Mouse (Mus musculus) embryonic facial prominence, embryonic 11.5 days (tissue): Measurements from ENCODE around the gene Drd4. TPM values are rescaled to one million over a fixed set of nuclear protein-coding genes. Genes with fewer than 3 reads are reported as not detected.

ENCODE experiments used
- ATAC-seq: fragments of 200-750 bp; cut with Nextera tagmentation; replicated peaks from 2 replicates; pipeline ENCODE4 v1.8.0; 2017; ENCODE audit warnings: low read depth; ENCODE audit not compliant: insufficient number of reproducible peaks, low FRiP score, low TSS enrichment
- DNase-seq: peaks from one replicate; pipeline ENCODE4 v3.0.0-alpha.2; 2015; ENCODE audit warnings: low spot score
- H3K27ac ChIP-seq: fragments of 300-500 bp; sonication (generic); replicated peaks from 2 replicates; pipeline ENCODE4 v1.5.1; 2014; ENCODE audit warnings: mild to moderate bottlenecking, low read depth, low read length, control low read depth
- H3K27me3 ChIP-seq: fragments of 300-500 bp; sonication (generic); 2 replicates; pipeline ENCODE4 v1.6.1; 2014; ENCODE audit warnings: mild to moderate bottlenecking, low read length, moderate library complexity, mixed read lengths; ENCODE audit not compliant: control insufficient read depth, insufficient read depth
- H3K36me3 ChIP-seq: fragments of 300-500 bp; sonication (generic); replicated peaks from 2 replicates; pipeline ENCODE4 v1.6.1; 2014; ENCODE audit warnings: low read depth, mild to moderate bottlenecking, low read length, moderate library complexity, mixed read lengths; ENCODE audit not compliant: control insufficient read depth, insufficient read depth
- H3K4me1 ChIP-seq: fragments of 300-500 bp; sonication (generic); 2 replicates; pipeline ENCODE4 v1.6.1; 2014; ENCODE audit warnings: low read length, mixed read lengths; ENCODE audit not compliant: control insufficient read depth, insufficient read depth
- H3K4me2 ChIP-seq: fragments of 300-500 bp; sonication (generic); 2 replicates; pipeline ENCODE4 v1.6.1; 2014; ENCODE audit warnings: low read depth, mild to moderate bottlenecking, control low read depth, low read length, moderate library complexity
- H3K4me3 ChIP-seq: fragments of 300-500 bp; sonication (generic); 2 replicates; pipeline ENCODE4 v1.5.1; 2014; ENCODE audit warnings: low read depth, low read length, control low read depth
- H3K9ac ChIP-seq: fragments of 300-500 bp; sonication (generic); replicated peaks from 2 replicates; pipeline ENCODE4 v1.6.1; 2014; ENCODE audit warnings: mild to moderate bottlenecking, control low read depth, low read length
- H3K9me3 ChIP-seq: fragments of 300-500 bp; sonication (generic); replicated peaks from 2 replicates; pipeline ENCODE4 v1.6.1; 2016; ENCODE audit warnings: mild to moderate bottlenecking, low read length, inconsistent platforms, mixed read lengths; ENCODE audit not compliant: control insufficient read depth
- WGBS: fragments of 180-500 bp; shearing (Covaris S2); extraction: QIAGEN DNeasy Blood & Tissue Kit; methylation state at CpG from one replicate; pipeline ENCODE4 v1.1.7; 2014; 5-methylcytosine and 5-hydroxymethylcytosine counted together
- polyA plus RNA-seq: library from polyadenylated mRNA; unstranded; fragments of >200 nt; fragmentation: Nextera tagmentation; extraction: Ambion mirVana; gene quantifications from 2 replicates; pipeline ENCODE4 v1.2.1, GENCODE M21; 2014

Drd4 gene
- polyA plus RNA-seq, 1 experiment from 2014 or later = 0.62 TPM

- Histone ChIP-seq H3K9ac (peak within 1 kb of the TSS; percentile 41), H3K27ac (no peak within 1 kb of the TSS), H3K27me3 (no peaks in the 10 kb centered on the region), H3K4me2 (peak within 1 kb of the TSS; percentile 50), H3K4me1 (no peaks in the 10 kb centered on the region), H3K9me3 (no peaks in the 10 kb centered on the region), H3K36me3 (peaks cover 21% of the 10 kb centered on the region), H3K4me3 (peak within 1 kb of the TSS; percentile 24; the same call in 1 of the 2 replicates)
- DNase-seq (peak; percentile 26), ATAC-seq (0 out of 2 replicates have a peak, but pooled peaks have one; percentile 49)
- WGBS = 16% methylated on average over 25 of the region's 25 CpGs
Measured at GRCm38 (mm10) chr7:141265739-141266561, 25.9 kb upstream of the Drd4 start, which contains the start of gene Irf7. TSS of gene Irf7 (minus strand) at chr7:141266481.

- DNase-seq (no peak), ATAC-seq (no peak)
- H3K4me1 ChIP-seq = no peaks in the 10 kb centered on the region
- H3K4me2 ChIP-seq = no peak overlapping the region
- no peaks in the 10 kb centered on the region for H3K27me3 ChIP-seq
- whole genome bisulfite sequencing = 78% methylated on average over 24 of the region's 24 CpGs
- H3K36me3 ChIP-seq = no peaks in the 10 kb centered on the region
- H3K9me3 ChIP-seq = no peaks in the 10 kb centered on the region
- no peak overlapping the region for H3K9ac ChIP-seq
- H3K27ac ChIP-seq = no peak overlapping the region
- no peak overlapping the region for H3K4me3 ChIP-seq
Measured at GRCm38 (mm10) chr7:141268466-141269272, 23.1 kb upstream of the Drd4 start.

GRCm38 (mm10) chr7:141269273-141269545 is 22.6 kb upstream of the Drd4 start:
- H3K4me3 ChIP-seq = no peak overlapping the region
- WGBS = 83% methylated on average over 14 of the region's 14 CpGs
- H3K4me2 ChIP-seq = no peak overlapping the region
- no peaks in the 10 kb centered on the region for H3K9me3 ChIP-seq
- H3K9ac ChIP-seq = no peak overlapping the region
- no peaks in the 10 kb centered on the region for H3K36me3 ChIP-seq
- no peaks in the 10 kb centered on the region for H3K27me3 ChIP-seq
- no peak for DNase-seq
- no peak for ATAC-seq
- no peak overlapping the region for H3K27ac ChIP-seq
- no peaks in the 10 kb centered on the region for H3K4me1 ChIP-seq

DNA sequence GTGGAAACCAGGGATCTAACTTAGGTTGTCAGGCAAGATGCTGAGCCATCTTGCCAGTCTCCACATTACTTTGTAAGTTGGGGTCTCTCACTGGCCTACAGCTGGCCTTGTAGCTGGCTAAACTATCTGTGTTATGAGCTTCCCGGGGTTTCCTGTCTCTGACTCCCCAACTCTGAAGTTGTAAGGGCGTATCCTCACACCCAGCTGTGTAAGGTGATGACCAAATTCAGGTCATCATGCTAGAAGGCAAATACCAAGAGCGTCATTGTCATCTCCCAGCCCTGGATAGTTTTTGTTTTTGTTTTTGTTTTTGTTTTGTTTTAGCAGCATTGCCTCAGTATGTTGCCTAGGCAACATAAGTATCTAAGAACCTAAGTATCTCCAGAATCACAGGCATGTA is 21.2 kb upstream of the Drd4 start:
- H3K9me3 ChIP-seq = no peaks in the 10 kb centered on the region
- no peak for ATAC-seq
- DNase-seq = no peak
- H3K27me3 ChIP-seq = no peaks in the 10 kb centered on the region
- no peak overlapping the region for H3K9ac ChIP-seq
- H3K4me1 ChIP-seq = no peaks in the 10 kb centered on the region
- no peak overlapping the region for H3K4me3 ChIP-seq
- no peaks in the 10 kb centered on the region for H3K36me3 ChIP-seq
- 92% methylated on average over 3 of the region's 3 CpGs for WGBS
- H3K27ac ChIP-seq = no peak overlapping the region
- no peak overlapping the region for H3K4me2 ChIP-seq

- H3K4me1 ChIP-seq = no peaks in the 10 kb centered on the region
- H3K36me3 ChIP-seq = no peaks in the 10 kb centered on the region
- DNase-seq = no peak
- no peak overlapping the region for H3K4me3 ChIP-seq
- no peak for ATAC-seq
- H3K4me2 ChIP-seq = no peak overlapping the region
- no peak overlapping the region for H3K27ac ChIP-seq
- H3K9ac ChIP-seq = no peak overlapping the region
- 81% methylated on average over 9 of the region's 9 CpGs for whole genome bisulfite sequencing
- H3K27me3 ChIP-seq = no peaks in the 10 kb centered on the region
- H3K9me3 ChIP-seq = no peaks in the 10 kb centered on the region
Measured at GRCm38 (mm10) chr7:141275356-141275755, 16.4 kb upstream of the Drd4 start.

DNA sequence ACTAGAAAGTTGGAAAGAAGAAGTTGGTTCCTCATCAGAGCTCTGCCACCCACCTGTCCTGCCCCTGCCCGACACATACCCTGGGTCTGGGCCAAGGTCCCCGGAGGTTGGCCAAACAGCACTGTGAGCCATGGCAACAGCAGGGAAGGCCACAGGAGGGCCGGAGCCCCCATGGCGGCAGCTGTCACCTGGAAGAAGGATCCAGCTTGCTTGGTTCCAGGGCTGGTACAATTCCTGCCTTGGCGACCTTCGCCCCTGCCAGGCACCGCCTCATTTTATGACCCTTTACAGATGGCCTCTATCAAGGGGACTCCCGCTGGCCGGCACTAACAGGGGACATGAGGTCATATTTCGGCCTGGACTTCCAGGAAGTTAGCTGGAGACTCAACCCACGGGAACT is 15.3 kb upstream of the Drd4 start, which contains the start of gene Cdhr5:
Cdhr5 (minus strand) TSS at position 241 of the 400 bp plus-strand sequence.
- Histone ChIP-seq H3K27ac (no peak within 1 kb of the TSS), H3K4me3 (no peak within 1 kb of the TSS), H3K36me3 (no peaks in the 10 kb centered on the region), H3K4me1 (no peaks in the 10 kb centered on the region), H3K4me2 (no peak within 1 kb of the TSS), H3K9me3 (no peaks in the 10 kb centered on the region), H3K9ac (no peak within 1 kb of the TSS), H3K27me3 (no peaks in the 10 kb centered on the region)
- WGBS = 61% methylated on average over 11 of the region's 11 CpGs
- no peak for DNase-seq
- no peak for ATAC-seq

DNA sequence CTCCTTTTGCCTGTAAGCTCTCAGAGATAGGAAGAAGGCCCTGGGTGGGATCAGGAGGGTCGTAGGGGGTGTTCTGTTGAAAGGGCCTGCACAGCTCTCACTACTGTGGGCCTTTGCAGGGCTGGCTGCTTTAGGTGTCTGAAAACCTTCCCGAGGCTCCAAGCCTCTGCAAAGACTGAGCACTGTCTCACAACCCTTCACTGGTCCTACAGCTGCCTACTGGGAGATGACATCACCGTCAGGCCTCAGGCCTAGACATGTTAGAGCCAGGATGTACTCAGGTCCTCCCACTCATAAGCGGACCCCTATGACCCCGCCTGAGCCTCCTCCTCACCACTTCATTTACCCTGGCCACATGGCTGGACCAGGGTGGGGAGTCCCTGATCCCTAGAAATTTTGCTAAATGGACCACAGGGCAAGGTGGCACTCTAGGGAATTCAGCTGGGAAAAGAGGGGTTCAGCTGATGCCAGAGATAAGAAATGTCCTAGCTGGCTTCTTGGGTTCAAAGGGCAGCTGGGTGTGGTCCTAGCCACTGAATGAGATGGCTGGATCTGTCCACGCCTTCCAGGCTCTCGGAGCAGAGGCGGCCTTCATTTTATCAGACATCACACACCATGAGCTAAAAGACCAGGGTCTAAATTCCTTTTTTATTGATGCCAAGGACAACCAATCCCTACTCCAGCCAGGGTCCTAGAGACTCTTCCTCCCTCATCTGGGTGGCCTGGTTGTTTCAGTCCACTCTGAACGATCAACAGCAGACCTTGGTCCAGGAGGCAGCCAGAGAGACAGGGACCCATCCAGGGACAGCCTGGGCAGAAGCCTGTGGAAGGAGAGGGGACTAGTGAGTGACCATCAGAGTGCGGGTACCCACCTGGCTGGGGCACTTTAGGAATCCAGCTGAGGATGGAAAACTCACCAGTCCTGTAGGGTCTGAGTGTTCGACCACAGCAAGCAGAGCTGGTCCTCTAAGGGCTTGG is 13.8 kb upstream of the Drd4 start:
- WGBS = 80% methylated on average over 11 of the region's 11 CpGs
- H3K27me3 ChIP-seq = no peaks in the 10 kb centered on the region
- no peaks in the 10 kb centered on the region for H3K9me3 ChIP-seq
- H3K4me1 ChIP-seq = no peaks in the 10 kb centered on the region
- H3K4me3 ChIP-seq = no peak overlapping the region
- ATAC-seq (no peak), DNase-seq (no peak)
- H3K4me2 ChIP-seq = no peak overlapping the region; the same call in 1 of the 2 replicates
- H3K27ac ChIP-seq = no peak overlapping the region
- H3K9ac ChIP-seq = no peak overlapping the region
- no peaks in the 10 kb centered on the region for H3K36me3 ChIP-seq
